ENCODE assay signal across 26 mouse cellular contexts in genomic region chr17:86968581-86968980, GRCm38 (mm10). TPM values are rescaled to one million over a fixed set of nuclear protein-coding genes. Genes with fewer than 3 reads are reported as not detected.
DNase-seq lines count a peak whose midpoint lies in the region; ATAC-seq and TF ChIP-seq lines count a peak whose summit lies in the region.
"Had no signal": no experiment of that assay in that cellular context is flagged by ENCODE, and none has a peak within 500 bp of the region (broad histone marks: within the 10 kb centered on the region; RNA-seq: fewer than 3 reads in every experiment).

No protein-coding gene starts in this region.

- ATAC-seq in neural tube, embryonic 15.5 days (ENCODE audit: low FRiP score), result no peak
- ATAC-seq: activated CD4-positive, CD25-positive, alpha-beta regulatory T cell, adult 4 months; forebrain, postnatal 0 days; intestine, embryonic 16.5 days; midbrain, embryonic 16.5 days had no signal

- no peaks in the 10 kb centered on the region for H3K9me3 ChIP-seq in neural tube, embryonic 15.5 days (replicated peaks)
- H3K9me3 ChIP-seq: embryonic facial prominence, embryonic 13.5 days; hindbrain, embryonic 15.5 days; kidney, embryonic 15.5 days; megakaryocyte, embryonic 14.5 days had no signal

- WGBS in heart, adult 2 months, result 69% methylated on average over 5 of the region's 5 CpGs
- WGBS in spleen, adult 2 months, result 39% methylated on average over 5 of the region's 5 CpGs
- WGBS in bone marrow, adult 2 months, result 48% methylated on average over 5 of the region's 5 CpGs
- 98% methylated on average over 5 of the region's 5 CpGs for WGBS in neural tube, embryonic 15.5 days

- no peak for DNase-seq in heart, adult 2 months
- DNase-seq in heart, adult 18-20 months, result no peak
- DNase-seq in spleen, adult 2 months (ENCODE audit: low read depth in 1 of 2, low spot score in 2 of 2), result no peak
- no peak for DNase-seq in spleen, adult 12 weeks (ENCODE audit: low spot score)
- DNase-seq in skeletal muscle tissue, adult 2 months (ENCODE audit: low read depth, low spot score), result peak; percentile 67
- DNase-seq: cerebellum, adult 9-11 months; forebrain, postnatal 0 days; kidney, postnatal 4 days; left cerebral cortex, postnatal 4 days; liver; lung, adult 18-20 months; lung, postnatal 14 days had no signal

- H3K9ac ChIP-seq in heart, adult 2 months (ENCODE audit: low read depth, low read length), result peak overlapping the region; percentile 29; the same call in 1 of the 2 replicates
- no peak overlapping the region for H3K9ac ChIP-seq in neural tube, embryonic 15.5 days (replicated peaks)
- H3K9ac ChIP-seq: embryonic facial prominence, embryonic 13.5 days; forebrain, postnatal 0 days; hindbrain, embryonic 15.5 days; kidney, embryonic 15.5 days had no signal

- H3K79me2 ChIP-seq in heart, adult 2 months (replicated peaks; ENCODE audit: control insufficient read depth, insufficient read depth, low read length), result peaks cover under 1% of the 10 kb centered on the region

- intact Hi-C loops in heart, adult 2 months (cut with DNase I), result loop anchor here (2.0 to 10.0 kb wide), 2 partner anchors 14 to 476 kb away; partner anchors contain the start of gene Calm2

- no peak for TF ChIP-seq CTCF in heart, adult 2 months (IDR thresholded peaks at IDR 0.05)
- no peak for TF ChIP-seq CTCF in spleen, adult 2 months (IDR thresholded peaks at IDR 0.05; ENCODE audit: extremely low read depth, insufficient read depth, insufficient read length, insufficient replicate concordance)
- no peak for TF ChIP-seq CTCF in bone marrow, adult 2 months (IDR thresholded peaks at IDR 0.05; ENCODE audit: control insufficient read depth, insufficient read depth, low read length)

- no peak overlapping the region for H3K4me3 ChIP-seq in heart, adult 2 months
- H3K4me3 ChIP-seq in spleen, adult 2 months (ENCODE audit: extremely low read depth, insufficient read depth, insufficient read length), result peak overlapping the region; percentile 20
- no peak overlapping the region for H3K4me3 ChIP-seq in bone marrow, adult 2 months (replicated peaks; ENCODE audit: control insufficient read depth, low read depth, low read length)
- no peak overlapping the region for H3K4me3 ChIP-seq in neural tube, embryonic 15.5 days (replicated peaks)
- H3K4me3 ChIP-seq: embryonic facial prominence, embryonic 13.5 days; hindbrain, embryonic 15.5 days; kidney, embryonic 15.5 days; left cerebral cortex, adult 2 months; megakaryocyte, embryonic 14.5 days had no signal

- H3K27ac ChIP-seq in heart, adult 2 months, result peak overlapping the region; percentile 68
- H3K27ac ChIP-seq in spleen, adult 2 months (ENCODE audit: insufficient read depth, low read length), result peak overlapping the region; percentile 90
- peak overlapping the region; percentile 58; the same call in 1 of the 2 replicates for H3K27ac ChIP-seq in bone marrow, adult 2 months (ENCODE audit: control insufficient read depth, insufficient read depth, low read depth, low read length, poor library complexity)
- no peak overlapping the region for H3K27ac ChIP-seq in neural tube, embryonic 15.5 days (replicated peaks)
- H3K27ac ChIP-seq: kidney, embryonic 15.5 days; left cerebral cortex, adult 2 months had no signal

- H3K4me2 ChIP-seq in neural tube, embryonic 15.5 days, result no peak overlapping the region
- H3K4me2 ChIP-seq: embryonic facial prominence, embryonic 13.5 days; hindbrain, embryonic 15.5 days; kidney, embryonic 15.5 days had no signal

- H3K27me3 ChIP-seq in heart, adult 2 months (ENCODE audit: control insufficient read depth, insufficient read depth, low read length), result no peaks in the 10 kb centered on the region
- no peaks in the 10 kb centered on the region for H3K27me3 ChIP-seq in spleen, adult 2 months (ENCODE audit: control insufficient read depth, insufficient read depth, low read length)
- H3K27me3 ChIP-seq in neural tube, embryonic 15.5 days (replicated peaks), result no peaks in the 10 kb centered on the region
- H3K27me3 ChIP-seq: embryonic facial prominence, embryonic 13.5 days; hindbrain, embryonic 15.5 days; kidney, embryonic 15.5 days had no signal

- H3K36me3 ChIP-seq in heart, adult 2 months (ENCODE audit: control insufficient read depth, insufficient read depth, low read length), result peaks cover 10% of the 10 kb centered on the region; the same call in 1 of the 2 replicates
- H3K36me3 ChIP-seq in spleen, adult 2 months (ENCODE audit: control insufficient read depth, insufficient read depth, low read length), result peaks cover 3% of the 10 kb centered on the region; the same call in 1 of the 2 replicates
- H3K36me3 ChIP-seq in neural tube, embryonic 15.5 days, result no peaks in the 10 kb centered on the region
- H3K36me3 ChIP-seq: G1E; hindbrain, embryonic 15.5 days had no signal

- TF ChIP-seq EP300 in heart, adult 2 months (IDR thresholded peaks at IDR 0.05; ENCODE audit: insufficient read depth, low read depth, low read length), result no peak

- peaks cover 25% of the 10 kb centered on the region for H3K4me1 ChIP-seq in heart, adult 2 months (ENCODE audit: control insufficient read depth, insufficient read depth, low read length)
- peaks cover 53% of the 10 kb centered on the region for H3K4me1 ChIP-seq in spleen, adult 2 months (ENCODE audit: control insufficient read depth, insufficient read depth, insufficient read length)
- peaks cover 12% of the 10 kb centered on the region for H3K4me1 ChIP-seq in bone marrow, adult 2 months (ENCODE audit: control insufficient read depth, insufficient read depth, low read length)
- peaks cover 55% of the 10 kb centered on the region for H3K4me1 ChIP-seq in neural tube, embryonic 15.5 days

- no peak for TF ChIP-seq POLR2A in heart, adult 2 months (IDR thresholded peaks at IDR 0.05; ENCODE audit: insufficient read depth, low read depth, low read length)
- TF ChIP-seq POLR2A in spleen, adult 2 months (IDR thresholded peaks at IDR 0.05; ENCODE audit: low read depth, low read length), result no peak
- no peak for TF ChIP-seq POLR2A in bone marrow, adult 2 months (IDR thresholded peaks at IDR 0.05; ENCODE audit: borderline replicate concordance, control insufficient read depth, low read depth, low read length)

RNA-seq across cellular contexts. Expression of gene Rhoq, which starts 5.7 kb away (rescaled TPM):
- total RNA-seq in heart, adult 2 months (2021), result 100 to 1,000 TPM; 119 to 138 TPM
- 70.7 and 118 TPM in 2 replicates for polyA plus RNA-seq in heart, adult 2 months (2012; rRNA removed)
- 100 to 1,000 TPM; 116 to 125 TPM for total RNA-seq in heart, adult 18-20 months (2021)
- 18.7 and 22.8 TPM in 2 replicates for polyA plus RNA-seq in spleen, adult 2 months (2012; rRNA removed)
- polyA plus RNA-seq in bone marrow, adult 2 months (2011; ENCODE audit: insufficient read depth, insufficient read length, low replicate concordance, missing spikeins), result 4.2 and 13.9 TPM in 2 replicates
- polyA plus RNA-seq in neural tube, embryonic 15.5 days (2015; fragmentation: Nextera tagmentation; extraction: Ambion mirVana), result 7.8 and 8.7 TPM in 2 replicates

RNA-seq across cellular contexts. Expression of gene Atp6v1e2, which starts 20.9 kb away (rescaled TPM):
- total RNA-seq in heart, adult 2 months (2021), result not detected
- polyA plus RNA-seq in heart, adult 2 months (2012; rRNA removed), result not detected in 2 replicates
- not detected for total RNA-seq in heart, adult 18-20 months (2021)
- polyA plus RNA-seq in spleen, adult 2 months (2012; rRNA removed), result not detected in 2 replicates
- not detected in 2 replicates for polyA plus RNA-seq in bone marrow, adult 2 months (2011; ENCODE audit: insufficient read depth, insufficient read length, low replicate concordance, missing spikeins)
- polyA plus RNA-seq in neural tube, embryonic 15.5 days (2015; fragmentation: Nextera tagmentation; extraction: Ambion mirVana), result not detected in 2 replicates
- total RNA-seq: adrenal gland, postnatal 10 days; forebrain, postnatal 0 days; G1E; left cerebral cortex, adult 2 months; left cerebral cortex, postnatal 4 days had no signal
- polyA plus RNA-seq: activated CD4-positive, CD25-positive, alpha-beta regulatory T cell, adult 4 months; brain, embryonic 14.5 days; cortical plate, adult 2 months; embryonic facial prominence, embryonic 13.5 days; G1E; kidney, embryonic 15.5 days; midbrain, embryonic 16.5 days had no signal

RNA-seq across cellular contexts. Expression of gene Tmem247, which starts 51.4 kb away (rescaled TPM):
- total RNA-seq in heart, adult 2 months (2021), result not detected
- 0.26 TPM in 1 of 2 replicates, not detected in the other for polyA plus RNA-seq in heart, adult 2 months (2012; rRNA removed)
- not detected for total RNA-seq in heart, adult 18-20 months (2021)
- not detected in 2 replicates for polyA plus RNA-seq in spleen, adult 2 months (2012; rRNA removed)
- not detected in 2 replicates for polyA plus RNA-seq in bone marrow, adult 2 months (2011; ENCODE audit: insufficient read depth, insufficient read length, low replicate concordance, missing spikeins)
- not detected in 2 replicates for polyA plus RNA-seq in neural tube, embryonic 15.5 days (2015; fragmentation: Nextera tagmentation; extraction: Ambion mirVana)
- total RNA-seq: adrenal gland, postnatal 10 days; forebrain, postnatal 0 days; G1E; left cerebral cortex, adult 2 months; left cerebral cortex, postnatal 4 days had no signal
- polyA plus RNA-seq: activated CD4-positive, CD25-positive, alpha-beta regulatory T cell, adult 4 months; brain, embryonic 14.5 days; cortical plate, adult 2 months; embryonic facial prominence, embryonic 13.5 days; forebrain, postnatal 0 days; G1E; hindbrain, embryonic 15.5 days; intestine, embryonic 16.5 days; kidney, embryonic 15.5 days; midbrain, embryonic 16.5 days had no signal

RNA-seq across cellular contexts. Expression of gene Pigf, which starts 56.6 kb away (rescaled TPM):
- total RNA-seq in heart, adult 2 months (2021), result 1 to 10 TPM; 3.4 to 5.2 TPM
- polyA plus RNA-seq in heart, adult 2 months (2012; rRNA removed), result 2.4 and 4.0 TPM in 2 replicates
- 1 to 10 TPM; 3.8 to 4.8 TPM for total RNA-seq in heart, adult 18-20 months (2021)
- 2.1 and 2.2 TPM in 2 replicates for polyA plus RNA-seq in spleen, adult 2 months (2012; rRNA removed)
- 6.0 and 9.8 TPM in 2 replicates for polyA plus RNA-seq in bone marrow, adult 2 months (2011; ENCODE audit: insufficient read depth, insufficient read length, low replicate concordance, missing spikeins)
- 33.4 and 35.2 TPM in 2 replicates for polyA plus RNA-seq in neural tube, embryonic 15.5 days (2015; fragmentation: Nextera tagmentation; extraction: Ambion mirVana)

RNA-seq across cellular contexts. Expression of gene Cript, which starts 56.8 kb away (rescaled TPM):
- 10 to 100 TPM; 43.5 to 43.7 TPM for total RNA-seq in heart, adult 2 months (2021)
- 15.3 and 32.2 TPM in 2 replicates for polyA plus RNA-seq in heart, adult 2 months (2012; rRNA removed)
- total RNA-seq in heart, adult 18-20 months (2021), result 10 to 100 TPM; 43.4 to 46.2 TPM
- 3.9 and 5.0 TPM in 2 replicates for polyA plus RNA-seq in spleen, adult 2 months (2012; rRNA removed)
- 23.8 and 38.6 TPM in 2 replicates for polyA plus RNA-seq in bone marrow, adult 2 months (2011; ENCODE audit: insufficient read depth, insufficient read length, low replicate concordance, missing spikeins)
- polyA plus RNA-seq in neural tube, embryonic 15.5 days (2015; fragmentation: Nextera tagmentation; extraction: Ambion mirVana), result 188 and 202 TPM in 2 replicates
